Mouse (Mus musculus) lung, embryonic 14.5 days (tissue): ENCODE data around the gene Arpc5. TPM values are rescaled to one million over a fixed set of nuclear protein-coding genes. Genes with fewer than 3 reads are reported as not detected.
A peak's percentile ranks its signal among the peaks of the same experiment; 100 is the strongest.
"Not testable (repeated sequence)": the region's sequence is repeated elsewhere in the genome, so short reads cannot be mapped to it uniquely, and the experiment has no call there.

Experiments
- ATAC-seq: fragments of 200-750 bp; cut with Nextera tagmentation; 2 replicates; pipeline ENCODE4 v1.8.0; 2017; ENCODE audit warnings: mild to moderate bottlenecking, moderate TSS enrichment, moderate library complexity; ENCODE audit not compliant: insufficient read depth
- DNase-seq: peaks from one replicate; pipeline ENCODE4 v3.0.0-alpha.2; 2015
- H3K27ac ChIP-seq: fragments of 300-500 bp; sonication (generic); 2 replicates; pipeline ENCODE4 v1.5.1; 2014; ENCODE audit warnings: low read depth, mild to moderate bottlenecking, moderate library complexity
- H3K27me3 ChIP-seq: fragments of 300-500 bp; sonication (generic); 2 replicates; pipeline ENCODE4 v1.6.1; 2014; ENCODE audit warnings: low read length, control low read depth; ENCODE audit not compliant: insufficient read depth
- H3K36me3 ChIP-seq: fragments of 300-500 bp; sonication (generic); 2 replicates; pipeline ENCODE4 v1.6.1; 2014; ENCODE audit warnings: control low read depth; ENCODE audit not compliant: insufficient read depth
- H3K4me1 ChIP-seq: fragments of 300-500 bp; sonication (generic); 2 replicates; pipeline ENCODE4 v1.6.1; 2014; ENCODE audit warnings: antibody characterized with exemption, control low read depth; ENCODE audit not compliant: insufficient read depth
- H3K4me2 ChIP-seq: fragments of 300-500 bp; sonication (generic); 2 replicates; pipeline ENCODE4 v1.6.1; 2014; ENCODE audit warnings: mild to moderate bottlenecking
- H3K4me3 ChIP-seq: fragments of 300-500 bp; sonication (generic); 2 replicates; pipeline ENCODE4 v1.5.1; 2014; ENCODE audit warnings: low read depth, low read length
- H3K9ac ChIP-seq: fragments of 300-500 bp; sonication (generic); 2 replicates; pipeline ENCODE4 v1.6.1; 2014
- H3K9me3 ChIP-seq: fragments of 300-500 bp; sonication (generic); 2 replicates; pipeline ENCODE4 v1.6.1; 2016; ENCODE audit warnings: low read depth, low read length, control low read depth
- CTCF ChIP-seq: IDR thresholded peaks from 2 replicates; pipeline ENCODE4 v1.5.1; 2016; ENCODE audit warnings: antibody characterized with exemption, low read depth
- WGBS: fragments of 180-500 bp; shearing (Covaris S2); extraction: QIAGEN DNeasy Blood & Tissue Kit; methylation state at CpG from one replicate; pipeline ENCODE4 v1.1.7; 2014; 5-methylcytosine and 5-hydroxymethylcytosine counted together
- polyA plus RNA-seq: library from polyadenylated mRNA; unstranded; fragments of >200 nt; fragmentation: Nextera tagmentation; extraction: Ambion mirVana; gene quantifications from 2 replicates; pipeline ENCODE4 v1.2.1, GENCODE M21; 2014

Gene Arpc5
- polyA plus RNA-seq, 1 experiment from 2014 or later, result 253 TPM

GRCm38 (mm10) chr1:152784620-152785019, 18.3 kb downstream of the Arpc5 start:
- no peak overlapping the region for H3K4me3 ChIP-seq
- no peak overlapping the region for H3K4me2 ChIP-seq
- no peaks in the 10 kb centered on the region for H3K9me3 ChIP-seq
- WGBS, result 95% methylated on average over 8 of the region's 8 CpGs
- H3K27ac ChIP-seq, result no peak overlapping the region
- no peaks in the 10 kb centered on the region for H3K4me1 ChIP-seq
- DNase-seq (no peak), ATAC-seq (no peak)
- no peaks in the 10 kb centered on the region for H3K36me3 ChIP-seq
- H3K9ac ChIP-seq, result no peak overlapping the region
- H3K27me3 ChIP-seq, result no peaks in the 10 kb centered on the region
- TF ChIP-seq CTCF, result no peak

GRCm38 (mm10) chr1:152785446-152785845, 19.1 kb downstream of the Arpc5 start:
- not testable (repeated sequence) for DNase-seq, ATAC-seq, H3K36me3 ChIP-seq, H3K9me3 ChIP-seq, H3K4me1 ChIP-seq, H3K27me3 ChIP-seq, H3K27ac ChIP-seq, H3K4me3 ChIP-seq, H3K4me2 ChIP-seq, H3K9ac ChIP-seq
- 79% methylated on average over 3 of the region's 3 CpGs for WGBS

DNA sequence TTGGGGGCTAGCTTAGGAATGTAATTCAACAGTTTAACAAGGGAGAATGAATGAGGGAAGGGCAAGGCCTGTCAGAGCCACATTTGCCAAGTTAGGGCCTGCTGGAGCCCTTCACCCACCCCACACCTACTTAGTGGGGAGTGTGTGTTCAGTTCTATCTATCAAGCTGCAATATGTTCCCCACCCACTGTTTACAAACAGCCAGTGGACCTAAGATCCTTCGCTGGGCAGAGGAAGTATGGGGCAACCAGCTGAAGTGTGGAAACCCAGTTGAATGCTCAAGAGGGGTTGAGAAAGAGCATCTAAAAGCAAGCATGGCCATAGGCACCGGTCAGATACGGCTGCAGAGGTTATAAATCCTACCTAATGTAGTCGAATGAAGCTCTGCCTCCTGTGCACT, 20.6 kb downstream of the Arpc5 start:
- no peaks in the 10 kb centered on the region for H3K27me3 ChIP-seq
- H3K4me2 ChIP-seq, result no peak overlapping the region
- ATAC-seq (no peak), DNase-seq (no peak)
- H3K4me1 ChIP-seq, result 0 out of 2 replicates have a peak, but pooled peaks cover 4% of the 10 kb centered on the region
- no peaks in the 10 kb centered on the region for H3K36me3 ChIP-seq
- TF ChIP-seq CTCF, result no peak
- no peaks in the 10 kb centered on the region for H3K9me3 ChIP-seq
- no peak overlapping the region for H3K27ac ChIP-seq
- no peak overlapping the region for H3K4me3 ChIP-seq
- no peak overlapping the region for H3K9ac ChIP-seq
- 79% methylated on average over 4 of the region's 4 CpGs for WGBS

- WGBS, result 36% methylated on average over 4 of the region's 4 CpGs
- Histone ChIP-seq H3K4me3 (no peak overlapping the region), H3K27ac (no peak overlapping the region), H3K4me2 (no peak overlapping the region), H3K9me3 (no peaks in the 10 kb centered on the region), H3K36me3 (no peaks in the 10 kb centered on the region), H3K4me1 (0 out of 2 replicates have a peak, but pooled peaks cover 4% of the 10 kb centered on the region), H3K9ac (no peak overlapping the region), H3K27me3 (no peaks in the 10 kb centered on the region)
- DNase-seq (no peak), ATAC-seq (no peak)
- no peak for TF ChIP-seq CTCF
Observed at GRCm38 (mm10) chr1:152788121-152788660, 21.8 kb downstream of the Arpc5 start.

DNA sequence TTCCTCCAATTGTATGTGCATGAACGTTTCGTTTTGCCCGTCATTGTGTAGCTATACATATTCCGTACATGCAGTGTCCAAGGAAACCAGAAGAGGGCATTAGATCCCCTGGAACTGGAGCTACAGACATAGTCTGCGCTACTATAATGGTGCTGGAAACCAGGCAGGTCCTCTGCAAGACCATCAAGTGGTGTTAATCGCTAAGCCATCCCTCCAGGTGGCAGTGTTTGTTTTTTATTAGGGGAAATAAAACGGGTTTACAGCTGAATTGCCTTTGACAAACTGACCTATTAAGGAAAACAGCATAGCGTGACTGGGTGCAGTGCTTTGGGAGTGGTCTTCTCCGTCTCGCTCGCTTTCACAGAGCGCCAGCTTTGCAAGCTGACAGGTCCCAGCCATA, 23.9 kb downstream of the Arpc5 start:
- peak overlapping the region; percentile 65; the same call in 1 of the 2 replicates for H3K27ac ChIP-seq
- no peaks in the 10 kb centered on the region for H3K9me3 ChIP-seq
- 0 out of 2 replicates have a peak, but pooled peaks cover 4% of the 10 kb centered on the region for H3K4me1 ChIP-seq
- no peaks in the 10 kb centered on the region for H3K36me3 ChIP-seq
- H3K4me2 ChIP-seq, result peak overlapping the region; percentile 29; the same call in 1 of the 2 replicates
- peak; percentile 78 for TF ChIP-seq CTCF
- ATAC-seq (peak; percentile 37; the same call in 1 of the 2 replicates), DNase-seq (peak; percentile 81)
- H3K9ac ChIP-seq, result no peak overlapping the region
- H3K4me3 ChIP-seq, result no peak overlapping the region
- WGBS, result 37% methylated on average over 12 of the region's 12 CpGs
- no peaks in the 10 kb centered on the region for H3K27me3 ChIP-seq

DNA sequence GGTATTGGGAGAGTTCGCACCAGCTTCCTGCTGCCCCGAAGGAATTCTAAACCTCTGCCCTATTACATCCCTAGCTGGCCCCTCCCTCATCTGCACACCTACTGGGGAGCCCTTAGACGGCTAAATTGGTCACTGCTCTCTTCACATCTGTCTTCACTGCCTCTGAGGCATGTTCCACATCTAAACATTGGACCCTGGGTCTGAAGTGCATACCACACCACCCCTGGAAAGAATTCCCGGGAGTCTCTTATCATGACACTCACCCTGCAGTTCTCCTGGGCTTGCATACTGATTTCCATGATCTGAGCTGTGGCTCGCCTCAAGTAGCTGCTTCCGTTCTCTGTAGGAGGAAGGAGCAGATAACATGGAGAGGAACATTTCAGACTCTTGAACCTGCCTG, 24.5 kb downstream of the Arpc5 start:
- Histone ChIP-seq H3K36me3 (no peaks in the 10 kb centered on the region), H3K4me2 (peak overlapping the region; percentile 29; the same call in 1 of the 2 replicates), H3K4me1 (0 out of 2 replicates have a peak, but pooled peaks cover 4% of the 10 kb centered on the region), H3K9ac (no peak overlapping the region), H3K9me3 (no peaks in the 10 kb centered on the region), H3K27me3 (no peaks in the 10 kb centered on the region), H3K27ac (peak overlapping the region; percentile 44; the same call in 1 of the 2 replicates), H3K4me3 (no peak overlapping the region)
- WGBS, result 13% methylated on average over 6 of the region's 6 CpGs
- peak; percentile 68 for ATAC-seq
- TF ChIP-seq CTCF, result no peak
- DNase-seq, result peak; percentile 43

- 31% methylated on average over 4 of the region's 4 CpGs for WGBS
- Histone ChIP-seq H3K27ac (peak overlapping the region; percentile 44), H3K36me3 (no peaks in the 10 kb centered on the region), H3K4me1 (0 out of 2 replicates have a peak, but pooled peaks cover 4% of the 10 kb centered on the region), H3K4me2 (peak overlapping the region; percentile 29; the same call in 1 of the 2 replicates), H3K9ac (no peak overlapping the region), H3K9me3 (no peaks in the 10 kb centered on the region), H3K4me3 (no peak overlapping the region), H3K27me3 (no peaks in the 10 kb centered on the region)
- peak; percentile 46; the same call in 1 of the 2 replicates for ATAC-seq
- no peak for TF ChIP-seq CTCF
- no peak for DNase-seq
Observed at GRCm38 (mm10) chr1:152791269-152791668, 24.9 kb downstream of the Arpc5 start.
